Mouse (Mus musculus) testis, postnatal 10 days (tissue): ENCODE results near the gene Gm49661.

Source experiments
- DNase-seq: peaks from one replicate; pipeline ENCODE4 v3.0.0; 2021; ENCODE audit warnings: low spot score

Gene Gm49661

GRCm38 (mm10) chr8:84984294-84985048 lies 15.2 kb upstream of the Gm49661 start:
- DNase-seq: no peak

- no peak for DNase-seq
Measured at GRCm38 (mm10) chr8:84982499-84983011, 13.3 kb upstream of the Gm49661 start.

GRCm38 (mm10) chr8:84981644-84982498 lies 12.6 kb upstream of the Gm49661 start:
- no peak for DNase-seq

GRCm38 (mm10) chr8:84980622-84981358 lies 11.6 kb upstream of the Gm49661 start:
- DNase-seq: peak; percentile 81

GRCm38 (mm10) chr8:84979599-84980421 lies 10.6 kb upstream of the Gm49661 start:
- DNase-seq: peak; percentile 90

- DNase-seq: peak; percentile 89
Measured at GRCm38 (mm10) chr8:84978248-84978940, 9.2 kb upstream of the Gm49661 start, which contains the start of gene Junb. TSS of gene Junb (minus strand) at chr8:84978718.

GRCm38 (mm10) chr8:84977435-84978247 lies 8.4 kb upstream of the Gm49661 start:
- DNase-seq: peak; percentile 73

GRCm38 (mm10) chr8:84976763-84977434 lies 7.7 kb upstream of the Gm49661 start:
- DNase-seq: no peak

- peak; percentile 96 for DNase-seq
Measured at GRCm38 (mm10) chr8:84976031-84976762, 7.0 kb upstream of the Gm49661 start.

GRCm38 (mm10) chr8:84975434-84975833 lies 6.2 kb upstream of the Gm49661 start:
- peak; percentile 78 for DNase-seq

GRCm38 (mm10) chr8:84974543-84975142 lies 5.4 kb upstream of the Gm49661 start:
- no peak for DNase-seq

- DNase-seq: peak; percentile 66
Measured at GRCm38 (mm10) chr8:84973803-84974542, 4.7 kb upstream of the Gm49661 start.

GRCm38 (mm10) chr8:84973079-84973478 lies 3.8 kb upstream of the Gm49661 start:
- no peak for DNase-seq

GRCm38 (mm10) chr8:84970913-84971312 lies 1.7 kb upstream of the Gm49661 start:
- no peak for DNase-seq

GRCm38 (mm10) chr8:84970135-84970790 lies 1.0 kb upstream of the Gm49661 start:
- no peak for DNase-seq

- DNase-seq: no peak
Measured at GRCm38 (mm10) chr8:84968650-84969049, 583 bp downstream of the Gm49661 start.
